Mouse (Mus musculus) liver, adult (tissue): ENCODE measurements at regions not wholly inside any gene's neighbourhood (a gene's known extent, or its start where the extent isn't known, plus 50 kb on each side); places are given as distances from the start of the nearest gene placed in this dataset.

Source experiments
- GATA4 ChIP-seq: IDR thresholded peaks from 2 replicates; pipeline ENCODE4 v1.6.1; 2014; ENCODE audit warnings: mild to moderate bottlenecking, low read length; ENCODE audit not compliant: insufficient replicate concordance

DNA sequence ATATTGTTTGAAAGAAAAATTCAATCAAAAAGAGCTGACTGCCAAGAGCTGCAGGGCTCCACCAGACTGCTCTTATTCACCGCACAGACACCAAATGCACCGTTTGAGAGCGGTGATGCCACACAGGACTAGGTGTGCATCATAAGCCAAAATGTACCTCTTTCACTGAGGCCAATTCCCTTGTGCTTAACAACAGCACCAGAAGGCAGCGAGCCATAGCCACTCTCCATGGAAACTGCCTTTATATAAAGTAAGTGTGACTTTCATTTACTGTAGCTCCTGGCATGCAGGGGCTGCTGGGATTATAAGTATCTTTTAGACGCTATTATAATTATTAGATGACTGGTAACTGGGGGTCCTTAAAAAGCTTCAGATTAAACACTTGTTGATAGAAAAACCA, 154.5 kb downstream of the Rap2a start:
- TF ChIP-seq GATA4: no peak

DNA sequence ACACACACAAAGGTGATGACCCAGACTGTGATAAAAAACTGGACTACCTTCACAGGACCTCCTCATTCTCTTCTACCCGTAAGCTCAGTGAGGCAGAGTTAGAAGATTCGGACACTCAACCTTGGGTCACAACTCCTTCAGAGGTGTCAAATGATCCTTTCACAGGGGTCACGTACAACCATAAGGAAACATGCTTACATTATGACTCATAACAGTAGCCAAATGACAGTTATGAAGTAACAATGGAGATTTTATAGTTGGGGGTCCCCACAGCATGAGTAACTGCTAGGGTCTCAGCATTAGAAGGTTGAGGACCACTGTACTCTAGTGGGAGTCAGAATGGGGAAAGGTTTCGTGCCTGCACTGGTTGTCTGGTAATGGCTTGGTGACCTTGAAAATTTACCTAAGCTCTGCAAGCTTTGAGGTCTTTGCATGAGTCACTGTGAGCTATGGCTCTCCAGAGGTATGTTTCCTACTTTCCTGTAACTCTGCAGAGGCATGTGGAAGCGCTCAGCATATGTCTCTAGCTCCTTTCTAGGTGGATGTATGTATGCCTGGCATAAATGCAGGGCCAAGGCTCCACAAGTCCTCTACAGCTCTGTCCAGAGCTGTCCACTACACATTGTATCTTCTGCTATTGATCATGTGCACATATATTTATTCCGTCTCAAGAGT, 158.6 kb downstream of the Rap2a start:
- no peak for TF ChIP-seq GATA4

DNA sequence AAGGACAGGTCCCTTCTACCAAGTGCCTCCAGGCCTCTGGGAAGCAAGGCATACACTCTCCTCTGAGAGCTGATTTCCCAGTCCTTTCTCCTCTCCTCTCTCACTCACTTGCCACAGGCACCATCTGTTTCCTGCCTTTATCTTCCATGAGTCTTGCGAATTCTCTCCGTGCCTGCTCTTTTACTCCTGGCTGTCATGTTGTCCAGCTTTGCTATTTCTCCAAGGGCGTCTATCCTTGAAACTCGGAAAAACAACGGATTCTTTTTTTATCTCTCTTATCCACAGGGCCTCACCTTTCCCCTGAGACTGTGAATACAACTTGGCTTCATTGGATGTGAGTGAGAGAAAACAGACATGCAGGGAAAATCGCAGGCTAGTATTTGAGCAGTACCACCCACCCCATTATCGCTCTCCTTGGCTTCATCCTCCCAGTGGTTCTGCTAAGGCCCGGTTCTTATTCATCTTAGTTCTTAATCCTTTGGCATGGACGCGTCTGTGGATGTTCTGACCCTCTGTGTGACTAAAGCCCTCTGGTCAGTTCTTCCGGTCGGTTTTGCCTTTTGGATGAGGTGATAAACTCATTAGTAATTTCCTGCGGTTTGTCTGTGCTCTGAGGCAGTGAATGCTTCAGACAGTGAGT, 159.4 kb downstream of the Rap2a start:
- no peak for TF ChIP-seq GATA4

DNA sequence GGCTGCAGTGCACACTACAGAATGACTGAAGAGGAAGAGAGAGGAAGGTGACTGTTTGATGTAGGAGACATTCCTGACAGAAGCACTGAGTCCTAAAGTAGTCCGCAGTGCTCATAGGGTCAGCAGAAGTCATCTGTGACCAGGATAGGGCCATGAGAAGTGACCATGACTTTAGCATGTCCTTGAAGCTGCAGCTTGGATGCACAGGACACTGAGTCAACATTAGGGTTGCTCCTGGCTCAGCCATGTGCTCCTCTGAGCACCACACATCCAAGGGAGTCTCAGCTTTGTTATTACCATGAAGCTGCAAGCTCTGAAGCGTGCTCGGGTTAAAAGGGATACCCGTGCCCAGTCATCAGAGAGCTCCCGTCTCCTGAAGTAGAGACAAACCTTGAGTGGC, 164.3 kb downstream of the Rap2a start:
- no peak for TF ChIP-seq GATA4

DNA sequence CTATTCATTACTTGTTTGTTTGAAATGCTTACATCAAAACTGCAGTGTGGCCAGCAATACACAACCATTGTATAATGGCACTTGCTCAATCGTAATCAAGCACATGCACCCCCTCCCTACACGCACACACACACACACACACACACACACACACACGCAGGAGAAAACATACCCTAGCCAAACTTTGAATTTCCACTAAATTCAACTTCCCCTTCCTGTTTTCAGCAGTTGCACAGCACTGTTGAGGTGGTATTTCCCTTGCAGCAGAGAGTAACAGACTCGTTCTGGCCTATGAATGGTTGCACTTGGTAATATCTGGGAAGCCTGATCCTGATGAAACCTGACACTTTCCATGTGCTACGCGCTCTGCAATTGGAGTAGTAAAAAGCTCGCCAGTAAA, 173.8 kb downstream of the Rap2a start:
- TF ChIP-seq GATA4: no peak

DNA sequence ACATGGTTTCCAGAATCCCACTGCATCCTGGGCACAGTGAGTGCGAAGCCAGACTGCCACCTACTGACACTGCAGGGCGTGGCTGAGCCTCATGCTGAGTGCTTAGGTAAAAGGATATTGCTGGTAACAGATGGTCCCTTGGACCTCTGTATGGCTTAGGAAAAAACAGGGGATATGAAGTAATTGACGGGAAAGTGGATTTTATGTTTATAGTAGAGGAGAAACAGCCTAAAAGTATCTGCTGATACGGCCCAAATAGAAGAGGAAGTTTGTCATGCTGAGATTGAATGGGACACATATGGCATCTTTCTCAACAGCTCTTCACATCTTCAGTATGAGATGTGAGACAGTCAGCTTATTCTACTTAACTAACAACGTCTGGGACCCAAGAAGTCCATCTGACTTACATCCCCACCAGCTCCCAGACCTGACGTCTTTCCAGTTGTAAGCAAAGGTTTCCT, 182.1 kb downstream of the Rap2a start:
- no peak for TF ChIP-seq GATA4

DNA sequence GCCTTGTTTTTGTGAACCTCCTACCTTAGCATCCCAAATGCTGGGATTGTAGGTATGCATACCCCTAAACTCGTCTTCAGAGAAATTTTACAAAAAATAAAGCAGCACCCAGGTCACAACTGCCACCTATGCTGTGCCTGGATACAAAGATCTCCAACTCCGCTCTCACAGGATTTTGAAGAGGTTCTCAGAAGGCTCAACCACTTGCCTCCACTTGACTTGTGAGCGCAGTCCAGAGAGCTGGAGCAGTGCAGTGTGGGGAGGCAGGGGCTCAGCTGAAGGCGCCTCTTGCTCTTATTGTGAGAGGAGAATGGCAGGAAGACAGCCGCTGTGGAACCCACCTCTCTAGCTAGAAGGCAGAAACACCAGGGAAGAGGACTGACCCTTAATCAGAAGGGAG, 182.9 kb downstream of the Rap2a start:
- no peak for TF ChIP-seq GATA4

DNA sequence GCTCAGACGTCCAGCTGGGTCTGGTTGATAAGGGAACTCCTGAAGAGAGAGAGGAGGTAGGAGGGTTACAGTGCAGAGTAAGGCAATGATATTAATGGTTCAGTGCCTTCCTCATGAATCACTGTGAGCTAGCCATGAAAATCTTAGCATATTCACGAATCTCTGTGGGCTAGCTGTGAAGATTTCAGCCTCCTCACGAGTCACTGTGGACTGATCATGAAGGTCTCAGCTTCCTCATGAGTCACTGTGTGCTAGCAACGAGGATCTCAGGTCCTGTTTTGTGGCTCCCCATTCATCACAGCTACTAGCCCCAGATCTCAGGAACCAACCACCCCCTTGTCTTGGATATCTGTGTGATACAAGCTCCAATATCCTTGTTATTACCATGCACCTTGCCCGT, 191.4 kb downstream of the Rap2a start:
- no peak for TF ChIP-seq GATA4

DNA sequence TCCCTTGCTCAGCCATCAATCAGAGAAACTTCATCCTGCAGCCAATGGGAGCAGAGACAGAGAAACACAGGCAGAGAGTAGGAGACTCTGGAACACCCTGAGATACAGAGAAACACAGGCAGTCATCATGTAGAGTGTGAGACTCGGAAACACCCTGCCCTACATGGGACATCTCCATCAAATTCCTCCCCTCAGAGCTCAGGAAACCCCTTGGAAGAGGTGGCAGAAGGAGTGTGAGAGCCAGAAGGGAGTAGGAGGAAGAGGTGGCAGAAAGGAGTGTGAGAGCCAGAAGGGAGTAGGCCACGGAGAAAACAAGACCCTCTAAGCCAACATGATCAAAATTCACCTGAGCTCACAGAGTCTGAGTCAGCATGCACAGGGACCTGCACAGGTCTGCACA, 197.5 kb downstream of the Rap2a start:
- no peak for TF ChIP-seq GATA4

DNA sequence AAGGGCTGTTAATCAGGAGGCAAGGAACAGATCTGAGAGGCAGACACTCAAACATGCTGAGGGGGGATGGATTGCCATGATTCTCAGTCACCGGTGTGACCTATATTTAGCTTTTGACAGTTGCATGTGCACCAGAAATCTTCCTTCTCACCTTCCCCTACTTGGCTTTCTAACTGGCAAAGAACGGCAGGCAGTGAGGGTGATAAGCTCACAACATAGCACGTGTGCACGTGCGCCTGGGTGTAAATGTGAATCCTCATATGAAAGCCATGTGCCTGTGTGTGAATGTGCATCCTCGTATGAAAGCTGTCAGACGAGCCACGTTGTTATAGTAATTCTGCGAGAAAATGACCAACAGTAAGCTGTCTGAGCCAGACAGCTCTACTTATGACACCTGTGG, 200.3 kb downstream of the Rap2a start:
- TF ChIP-seq GATA4: no peak

DNA sequence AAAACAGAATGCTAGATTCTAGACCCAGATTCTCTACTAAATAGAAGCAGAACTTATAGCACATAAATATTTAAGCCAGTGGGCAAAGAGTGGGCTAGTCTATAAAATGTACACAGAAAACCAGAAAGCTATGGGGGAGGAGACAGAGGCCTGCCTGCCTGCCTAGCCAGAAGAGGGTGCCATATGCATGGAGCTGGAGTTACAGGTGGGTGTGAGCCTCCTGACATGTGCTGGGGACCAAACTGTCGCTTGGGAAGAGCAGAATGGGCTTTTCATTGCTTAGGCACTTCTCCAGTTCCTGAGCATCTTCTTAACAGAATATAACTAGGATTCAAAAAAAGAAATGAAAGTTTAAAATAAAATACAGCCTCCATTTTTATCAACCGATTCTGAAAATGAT, 200.8 kb downstream of the Rap2a start:
- no peak for TF ChIP-seq GATA4

DNA sequence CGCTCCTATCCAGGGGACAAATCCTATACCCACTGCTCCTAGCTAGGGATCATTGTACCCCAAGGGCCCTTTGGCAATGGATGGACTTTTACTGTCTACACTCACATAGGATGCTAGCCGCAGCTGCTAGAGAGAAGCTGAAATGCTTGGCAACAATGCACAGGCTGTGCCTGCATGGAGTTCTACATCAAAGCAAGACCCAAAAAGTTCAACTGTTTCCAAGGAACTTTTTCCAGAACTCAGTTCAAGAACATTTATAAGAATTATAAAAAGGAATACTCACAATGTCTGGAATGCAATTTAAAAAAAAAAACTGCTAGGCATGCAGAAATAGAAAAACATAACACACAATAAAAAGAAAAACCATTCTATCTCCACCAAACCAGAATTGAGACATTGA, 202.0 kb downstream of the Rap2a start:
- TF ChIP-seq GATA4: no peak

DNA sequence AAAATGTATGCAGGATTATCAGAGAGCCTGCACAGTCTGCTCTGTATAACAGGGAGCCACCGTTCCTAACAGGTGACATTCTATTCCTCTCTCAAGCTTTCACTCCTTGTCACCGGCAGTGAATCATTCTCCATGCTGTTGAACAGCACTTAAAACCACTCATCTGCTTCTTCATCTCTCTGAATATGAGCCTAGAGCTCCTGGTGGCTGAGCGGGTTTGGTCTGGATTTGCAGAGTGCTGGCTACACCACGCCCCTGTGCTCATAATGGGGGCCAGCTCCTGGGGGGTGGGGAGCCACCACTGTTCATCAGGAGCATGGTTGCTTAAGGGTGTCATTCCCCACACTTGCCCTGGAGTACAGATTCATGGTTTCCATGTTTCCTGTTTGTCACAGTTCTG, 207.0 kb downstream of the Rap2a start:
- no peak for TF ChIP-seq GATA4

DNA sequence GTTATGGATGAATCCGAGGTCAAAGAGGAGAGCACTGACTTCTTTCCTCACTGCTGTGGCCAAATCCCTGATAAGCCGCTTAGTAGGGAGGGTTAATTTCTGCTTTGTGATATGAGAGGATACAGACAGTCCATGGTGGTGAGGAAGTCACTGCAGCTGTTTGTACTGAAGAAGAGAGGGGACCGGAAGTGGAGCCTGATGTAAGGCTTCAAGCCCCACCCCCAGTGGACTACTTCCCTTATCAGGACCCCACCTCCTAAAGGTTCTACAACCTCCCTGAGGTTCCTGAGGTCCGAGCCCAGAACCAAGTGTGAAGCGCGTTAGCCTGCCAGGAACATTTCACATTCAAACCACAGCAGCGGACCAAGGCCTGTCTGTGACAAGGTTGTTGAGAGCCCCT, 207.6 kb downstream of the Rap2a start:
- no peak for TF ChIP-seq GATA4

DNA sequence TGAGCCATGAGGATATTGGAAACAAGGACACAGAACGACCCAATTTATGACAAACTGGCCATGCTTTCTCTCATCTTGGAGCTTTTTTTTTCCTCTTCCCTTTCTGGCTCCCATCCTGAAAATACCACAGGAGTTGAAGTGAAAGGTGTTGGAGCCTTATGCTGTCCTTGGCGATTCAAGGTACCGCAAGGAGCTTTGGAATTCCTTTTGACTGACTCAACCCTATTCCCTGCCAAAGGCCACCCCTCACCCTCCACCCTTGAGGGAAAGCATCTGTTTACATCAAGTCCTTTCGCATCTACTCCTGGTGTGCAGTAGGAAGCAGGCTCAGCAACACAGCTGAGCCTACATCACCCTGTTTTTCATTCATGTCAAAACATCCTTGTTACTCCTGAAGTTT, 208.5 kb downstream of the Rap2a start:
- no peak for TF ChIP-seq GATA4

DNA sequence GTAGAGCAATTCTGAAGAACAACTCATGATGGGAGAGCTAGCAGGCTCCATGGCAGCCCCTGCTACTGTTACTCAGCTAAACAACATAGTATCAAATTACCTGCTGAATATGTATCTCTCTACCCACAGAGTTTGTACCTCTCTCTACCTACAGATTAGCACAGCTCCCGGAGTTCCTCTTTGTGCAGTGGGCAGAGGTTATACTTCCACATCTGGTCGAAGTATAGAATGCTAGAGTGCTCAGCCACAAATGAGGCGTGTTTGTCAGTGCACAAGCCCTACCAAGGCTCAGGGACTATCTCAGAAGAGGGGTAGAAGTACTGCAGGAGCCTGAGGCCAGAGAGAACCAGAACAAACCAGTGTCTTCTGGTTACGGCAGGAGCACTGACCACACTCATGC, 211.6 kb upstream of the Ipo5 start:
- TF ChIP-seq GATA4: no peak

DNA sequence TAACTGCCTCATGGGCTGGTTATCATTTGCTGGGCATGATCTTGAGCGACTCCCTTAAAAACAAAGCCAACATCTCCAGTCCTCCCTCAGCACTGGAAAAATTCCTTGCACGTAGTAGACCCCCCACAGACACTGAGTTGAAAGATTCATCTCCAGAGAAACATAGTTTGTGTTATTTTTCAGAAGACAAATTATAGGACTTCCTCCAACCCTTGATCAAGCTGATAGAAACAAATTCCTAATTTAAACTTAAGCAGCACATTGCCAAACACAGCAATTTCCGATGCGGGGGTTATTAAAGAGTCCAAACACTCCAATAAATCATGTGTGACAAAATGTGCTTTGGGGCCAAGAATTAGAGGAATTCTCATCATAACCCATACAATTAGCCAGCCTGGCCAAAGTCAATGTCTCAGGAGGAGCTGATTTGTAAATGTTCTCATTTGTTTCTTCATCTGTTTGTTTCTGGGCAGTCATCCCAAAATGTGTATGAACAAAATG, 205.7 kb upstream of the Ipo5 start:
- no peak for TF ChIP-seq GATA4
